Mouse (Mus musculus) inflammation-experienced regulatory T-cells, adult 6 months (primary cell): ENCODE measurements around the gene Olfr325. TPM values are rescaled to one million over a fixed set of nuclear protein-coding genes. Genes with fewer than 3 reads are reported as not detected.

ENCODE experiments used
- polyA plus RNA-seq, 3 experiments: library from polyadenylated mRNA; unstranded; fragments of 100-300 nt; shearing (Covaris generic); gene quantifications; one replicate each; pipeline ENCODE4 v1.2.1; 2017

Olfr325 gene
- polyA plus RNA-seq, 3 experiments from 2014 or later = not detected

Other genes with a start within 250 kb of the Olfr325 start
- gene Zfp672, start 247.4 kb upstream of the Olfr325 start, polyA plus RNA-seq = 10 to 100 TPM; 40.5 to 41.4 (median 41.1) TPM
- gene Sh3bp5l, start 247.0 kb upstream of the Olfr325 start, polyA plus RNA-seq = 1 to 10 TPM; 5.1 to 7.9 (median 6.8) TPM
- not detected for gene Lypd8, start 198.7 kb upstream of the Olfr325 start, polyA plus RNA-seq
- gene 1810065E05Rik, start 156.6 kb upstream of the Olfr325 start, polyA plus RNA-seq = not detected
- gene Gm12253, start 145.2 kb upstream of the Olfr325 start, polyA plus RNA-seq = not detected
- not detected for gene Lypd9, start 124.8 kb upstream of the Olfr325 start, polyA plus RNA-seq
- gene Olfr30, start 115.5 kb upstream of the Olfr325 start, polyA plus RNA-seq = not detected
- under 1 TPM in 1 of 3 experiments, not detected in 2; 0.13 TPM for gene Olfr332, start 85.2 kb upstream of the Olfr325 start, polyA plus RNA-seq
- gene Olfr331, start 75.2 kb upstream of the Olfr325 start, polyA plus RNA-seq = not detected
- gene Olfr330, start 42.9 kb upstream of the Olfr325 start, polyA plus RNA-seq = not detected
- gene Olfr329-ps, start 31.3 kb upstream of the Olfr325 start, polyA plus RNA-seq = not detected
- not detected for gene Olfr328, start 22.1 kb upstream of the Olfr325 start, polyA plus RNA-seq
- under 1 TPM in 1 of 3 experiments, not detected in 2; 0.26 TPM for gene Olfr224, start 7.2 kb upstream of the Olfr325 start, polyA plus RNA-seq
- not detected for gene Olfr324, start 17.4 kb downstream of the Olfr325 start, polyA plus RNA-seq
- not detected for gene 2210407C18Rik, start 38.3 kb downstream of the Olfr325 start, polyA plus RNA-seq
- not detected for gene Olfr323, start 52.8 kb downstream of the Olfr325 start, polyA plus RNA-seq
- gene Trim58, start 62.7 kb downstream of the Olfr325 start, polyA plus RNA-seq = not detected
- not detected for gene Olfr322, start 81.1 kb downstream of the Olfr325 start, polyA plus RNA-seq
- not detected for gene Olfr320, start 103.4 kb downstream of the Olfr325 start, polyA plus RNA-seq
- gene Olfr319, start 121.4 kb downstream of the Olfr325 start, polyA plus RNA-seq = not detected
- gene Olfr318, start 146.3 kb downstream of the Olfr325 start, polyA plus RNA-seq = not detected
- gene Olfr317, start 161.5 kb downstream of the Olfr325 start, polyA plus RNA-seq = not detected
- not detected for gene Olfr316, start 175.0 kb downstream of the Olfr325 start, polyA plus RNA-seq
- gene Olfr315, start 195.5 kb downstream of the Olfr325 start, polyA plus RNA-seq = not detected
- not detected for gene Olfr314, start 205.2 kb downstream of the Olfr325 start, polyA plus RNA-seq
- not detected for gene Fam183b, start 224.2 kb downstream of the Olfr325 start, polyA plus RNA-seq
- not detected for gene Olfr313, start 237.3 kb downstream of the Olfr325 start, polyA plus RNA-seq